Mouse (Mus musculus) T-helper 2 cell (primary cell): ENCODE data around the gene Tmtc2.

Source experiments
- in situ Hi-C: fragments of 300-600 bp; cut with MboI, MseI; formaldehyde crosslinking; loops from one replicate; pipeline ENCODE4 v1.15.1; 2025; ENCODE audit warnings: high pct_unique_total_duplicates

Tmtc2 gene

GRCm38 (mm10) chr10:105548040-105548439, 26.2 kb downstream of the Tmtc2 start:
- in situ Hi-C loops, result no loop called here

DNA sequence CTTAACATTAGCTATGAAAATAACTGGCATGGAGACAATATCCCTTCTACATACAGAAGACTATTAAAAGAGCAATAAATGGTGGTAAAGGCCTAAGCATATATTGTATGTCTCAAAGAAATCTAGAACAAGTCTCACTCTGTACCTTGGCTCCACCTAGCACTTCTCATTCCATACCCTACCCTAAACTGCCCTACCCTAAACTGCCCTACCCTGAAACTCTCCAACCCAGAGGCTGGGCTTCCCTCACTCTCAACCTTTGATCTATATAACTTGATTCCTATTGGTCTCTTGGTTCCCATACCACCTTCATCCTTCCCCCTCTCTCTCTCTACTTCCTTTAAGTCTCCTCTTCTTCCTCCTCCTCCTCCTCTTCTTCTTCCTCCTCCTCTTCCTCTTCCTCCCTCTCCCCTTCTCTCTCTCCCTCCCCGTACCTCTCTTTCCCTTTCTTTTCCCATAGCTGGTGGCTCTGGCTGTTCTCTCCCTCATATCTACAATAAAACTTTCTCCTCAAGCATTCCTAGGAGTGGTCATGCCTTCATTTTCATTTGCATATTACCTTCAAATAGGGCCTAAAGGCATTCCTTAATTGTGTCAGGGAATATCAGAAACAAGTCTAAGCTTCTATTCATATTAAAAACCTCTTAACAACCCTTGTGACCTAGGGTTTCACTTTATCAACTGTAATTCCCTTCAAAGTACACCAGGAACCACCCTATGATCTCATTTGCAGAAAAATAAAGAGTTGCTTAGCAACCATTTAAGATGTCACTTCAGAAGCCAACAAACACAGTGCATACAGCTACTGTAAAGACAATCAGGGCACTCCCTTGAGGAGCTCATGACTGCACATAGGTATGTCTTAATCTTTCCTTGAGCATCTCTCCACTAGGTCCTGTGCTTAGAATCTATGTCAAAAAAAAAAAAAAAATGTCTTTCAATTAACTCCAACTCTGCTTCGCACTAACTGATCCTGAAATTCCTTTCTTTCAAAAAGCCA, 29.9 kb downstream of the Tmtc2 start:
- in situ Hi-C loops, result no loop called here

GRCm38 (mm10) chr10:105542081-105542480, 32.2 kb downstream of the Tmtc2 start:
- in situ Hi-C loops, result no loop called here

DNA sequence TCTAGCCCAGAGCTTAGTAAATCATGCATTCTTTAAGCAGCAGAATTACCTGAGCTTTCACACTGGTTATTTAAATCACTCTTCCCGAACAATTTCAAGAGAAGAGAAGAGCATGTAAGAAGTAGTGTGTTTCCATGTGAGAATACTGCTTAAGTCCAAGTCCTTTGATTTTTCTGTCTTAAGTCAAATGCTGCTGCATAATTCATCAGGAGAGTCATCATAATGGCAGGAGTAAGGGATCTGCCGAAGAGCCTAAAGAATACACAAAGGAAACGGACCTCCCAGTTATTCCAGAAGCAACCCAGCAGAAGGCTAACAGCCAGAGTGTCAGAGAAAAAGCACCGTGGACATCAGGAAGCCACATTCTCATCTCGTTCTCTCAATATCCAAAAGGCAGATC, 34.6 kb downstream of the Tmtc2 start:
- in situ Hi-C loops, result no loop called here

DNA sequence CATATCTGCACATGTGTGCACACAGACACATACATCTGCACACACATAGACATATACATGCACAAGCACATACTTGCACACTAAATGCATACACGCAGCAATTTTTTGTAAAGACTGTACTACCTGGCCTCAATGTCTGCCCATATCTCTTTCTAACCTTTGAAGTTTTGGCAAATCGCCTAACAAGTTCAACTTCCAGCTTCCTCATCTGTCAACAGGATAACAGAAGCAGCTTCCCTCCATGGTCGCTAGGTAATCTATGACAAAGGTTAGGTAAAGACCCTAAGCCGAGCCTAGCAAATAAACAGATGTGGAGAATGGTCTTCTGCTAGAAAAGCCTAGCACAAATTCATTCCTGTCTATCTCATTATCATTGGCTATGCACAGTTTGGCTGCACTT, 37.3 kb downstream of the Tmtc2 start:
- in situ Hi-C loops, result no loop called here

- in situ Hi-C loops, result no loop called here
Measured at GRCm38 (mm10) chr10:105535848-105536247, 38.4 kb downstream of the Tmtc2 start.

GRCm38 (mm10) chr10:105532747-105533146, 41.5 kb downstream of the Tmtc2 start:
- in situ Hi-C loops, result no loop called here

- in situ Hi-C loops, result no loop called here
Measured at GRCm38 (mm10) chr10:105532019-105532525, 42.2 kb downstream of the Tmtc2 start.

DNA sequence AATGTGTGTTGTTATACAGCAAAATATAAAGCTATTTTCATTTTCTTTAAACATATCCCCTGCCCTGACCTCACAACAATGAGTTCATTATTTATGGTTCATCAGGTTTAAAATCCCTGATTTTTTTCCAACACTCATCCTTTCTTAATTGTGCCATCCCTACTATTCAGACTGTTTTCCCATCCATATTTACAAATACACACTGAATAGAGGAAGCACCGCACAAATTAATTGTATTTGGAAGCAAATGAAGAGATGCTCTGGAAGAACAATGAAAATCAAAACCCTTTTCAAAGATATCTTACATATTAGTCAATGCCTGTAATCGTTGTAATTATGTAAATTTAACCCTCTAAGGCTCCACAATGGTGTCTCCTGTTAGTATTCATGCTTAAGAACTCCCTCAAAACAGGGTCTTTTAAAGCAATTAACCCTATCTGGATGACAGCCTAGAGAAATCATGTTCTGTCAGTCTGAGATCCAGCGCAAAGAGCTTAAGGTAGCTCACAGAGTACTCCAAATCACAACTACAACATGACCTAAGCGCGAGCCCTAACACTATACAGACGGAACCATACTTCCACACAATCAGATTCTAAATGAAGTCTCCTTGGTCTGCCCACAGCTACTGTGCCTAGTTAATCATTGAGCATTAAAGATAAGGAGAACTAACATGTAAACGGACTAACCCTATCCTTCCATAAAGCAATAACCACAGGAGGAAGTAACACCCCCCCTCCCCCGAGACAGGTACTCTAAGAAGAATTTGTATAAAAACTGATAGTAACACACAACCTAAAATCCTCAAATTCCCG, 43.0 kb downstream of the Tmtc2 start:
- in situ Hi-C loops, result no loop called here

GRCm38 (mm10) chr10:105523405-105524088, 50.7 kb downstream of the Tmtc2 start:
- in situ Hi-C loops, result no loop called here

- in situ Hi-C loops, result no loop called here
Measured at GRCm38 (mm10) chr10:105522431-105522830, 51.8 kb downstream of the Tmtc2 start.

DNA sequence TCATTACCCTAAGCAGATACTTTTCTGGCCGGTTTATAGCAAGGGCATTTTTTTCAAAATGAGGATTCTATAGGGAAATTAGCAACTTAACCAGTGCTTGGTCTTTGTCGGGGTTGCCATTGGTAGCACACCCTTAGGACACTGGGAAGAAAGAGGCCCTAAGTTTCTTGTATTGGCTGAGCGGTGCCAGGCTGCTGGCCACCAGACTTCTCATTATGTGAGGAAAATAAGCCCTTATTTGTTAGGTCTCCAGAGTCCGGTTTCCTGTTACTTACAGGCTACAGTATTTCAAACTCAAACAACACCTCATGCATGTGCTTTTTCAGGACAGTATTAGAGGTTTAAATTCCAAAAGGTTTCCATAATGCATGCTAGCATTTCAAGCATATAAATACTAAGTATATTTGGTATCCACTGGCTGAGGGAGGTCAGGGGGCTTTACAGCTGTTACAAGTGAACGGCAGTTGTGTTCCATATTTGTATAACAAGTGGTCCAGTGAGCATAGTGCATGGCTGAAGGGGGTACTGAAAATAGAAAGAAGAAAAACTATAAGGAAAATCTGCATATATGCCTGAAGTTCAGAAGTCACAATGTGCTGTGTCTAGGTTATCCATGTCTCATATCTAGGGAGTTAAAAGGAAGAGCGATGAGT, 55.0 kb downstream of the Tmtc2 start:
- in situ Hi-C loops, result no loop called here

- in situ Hi-C loops, result no loop called here
Measured at GRCm38 (mm10) chr10:105518144-105518543, 56.1 kb downstream of the Tmtc2 start.

GRCm38 (mm10) chr10:105513777-105514322, 60.4 kb downstream of the Tmtc2 start:
- in situ Hi-C loops, result no loop called here

GRCm38 (mm10) chr10:105509896-105510272, 64.4 kb downstream of the Tmtc2 start:
- in situ Hi-C loops, result no loop called here

- in situ Hi-C loops, result no loop called here
Measured at GRCm38 (mm10) chr10:105509146-105509895, 64.9 kb downstream of the Tmtc2 start.

DNA sequence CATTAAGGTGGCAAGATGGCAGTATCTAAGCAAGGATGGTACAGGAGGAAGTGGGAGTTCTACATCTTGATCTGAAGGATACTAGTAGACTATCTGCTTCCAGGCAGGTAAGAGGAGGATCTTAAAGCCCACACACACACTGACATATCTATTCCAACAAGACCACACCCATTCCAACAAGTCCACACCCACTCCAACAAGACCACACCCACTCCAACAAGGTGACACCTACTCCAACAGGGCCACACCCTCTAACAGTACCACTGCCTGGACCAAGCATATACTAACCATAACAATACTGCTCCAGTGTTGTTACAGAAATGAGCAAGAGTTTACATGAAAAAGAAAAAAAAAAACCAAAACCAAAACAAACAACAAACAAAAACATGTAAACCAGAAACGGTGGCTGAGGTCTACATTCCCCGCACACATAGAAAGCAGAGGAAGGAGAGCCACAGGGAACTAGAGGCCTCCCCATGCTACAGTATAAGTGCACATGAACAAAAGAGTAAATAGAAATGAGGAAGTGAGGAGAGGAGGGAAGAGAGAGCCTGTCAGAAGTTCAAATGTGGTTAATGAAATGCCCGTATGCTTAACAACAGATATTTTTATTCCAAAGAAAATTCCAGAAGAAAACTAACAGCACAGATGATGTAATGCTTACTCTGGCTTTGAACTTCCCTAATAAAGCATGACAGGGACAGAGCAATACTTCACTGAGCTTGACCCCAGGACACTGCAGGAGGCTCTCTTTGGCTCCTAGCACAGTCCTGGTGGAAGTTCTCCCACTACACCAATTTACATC, 66.1 kb downstream of the Tmtc2 start:
- in situ Hi-C loops, result no loop called here

DNA sequence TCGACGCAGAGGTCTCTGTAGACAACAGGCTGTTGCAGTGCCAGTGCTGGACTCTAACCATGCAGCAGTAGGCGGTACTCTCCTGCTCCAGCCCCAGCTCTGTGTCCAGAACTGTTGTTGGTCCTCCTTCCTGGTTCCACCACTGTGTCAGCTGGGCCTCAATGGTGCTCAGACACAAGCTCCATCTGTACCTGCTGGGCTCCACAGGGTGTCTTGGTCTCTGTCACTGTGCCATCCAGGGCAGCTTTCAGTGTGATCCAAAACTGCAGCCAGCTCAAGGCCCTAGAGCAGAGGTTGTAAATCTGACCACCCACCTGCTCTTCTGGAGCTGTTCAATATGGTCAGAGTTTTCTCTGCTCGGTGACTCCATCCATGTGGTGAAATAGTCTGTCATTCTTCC, 68.2 kb downstream of the Tmtc2 start:
- in situ Hi-C loops, result no loop called here

GRCm38 (mm10) chr10:105504472-105504871, 69.8 kb downstream of the Tmtc2 start:
- in situ Hi-C loops, result no loop called here
